Mouse (Mus musculus): ENCODE results near the gene Kbtbd4. TPM values are rescaled to one million over a fixed set of nuclear protein-coding genes. Genes with fewer than 3 reads are reported as not detected.

Gene Kbtbd4
- polyA plus RNA-seq, 1 experiment, result 29.1 TPM

- TF ChIP-seq CTCF (IDR thresholded peaks at IDR 0.05; ENCODE audit: borderline replicate concordance, control insufficient read depth, extremely low read depth, insufficient read depth, low read length, poor library complexity) (no peak), POLR2A (IDR thresholded peaks at IDR 0.05; ENCODE audit: control insufficient read depth, extremely low read depth, insufficient read depth, low read length, poor library complexity) (no peak)
- no peaks in the 10 kb centered on the region for H3K27me3 ChIP-seq (ENCODE audit: control insufficient read depth, insufficient read depth, low read length)
- 88% methylated on average over 1 of the region's 1 CpGs for WGBS
- H3K36me3 ChIP-seq (ENCODE audit: control insufficient read depth, insufficient read depth, low read length), result no peaks in the 10 kb centered on the region
- no peak overlapping the region for H3K4me3 ChIP-seq (ENCODE audit: control insufficient read depth, insufficient read depth, low read length)
- no peaks in the 10 kb centered on the region for H3K4me1 ChIP-seq (replicated peaks; ENCODE audit: control insufficient read depth, insufficient read depth, low read length)
- no peak overlapping the region for H3K27ac ChIP-seq (ENCODE audit: control insufficient read depth, insufficient read depth, low read length)
- DNase-seq, result no peak
These were observed 30.5 kb upstream of the Kbtbd4 start for GRCm38 (mm10) chr2:90874025-90874424.

GRCm38 (mm10) chr2:90875239-90875638, 29.3 kb upstream of the Kbtbd4 start:
- no peak for TF ChIP-seq CTCF (IDR thresholded peaks at IDR 0.05; ENCODE audit: borderline replicate concordance, control insufficient read depth, extremely low read depth, insufficient read depth, low read length, poor library complexity)
- TF ChIP-seq POLR2A (IDR thresholded peaks at IDR 0.05; ENCODE audit: control insufficient read depth, extremely low read depth, insufficient read depth, low read length, poor library complexity), result no peak
- no peaks in the 10 kb centered on the region for H3K36me3 ChIP-seq (ENCODE audit: control insufficient read depth, insufficient read depth, low read length)
- H3K4me3 ChIP-seq (ENCODE audit: control insufficient read depth, insufficient read depth, low read length), result no peak overlapping the region
- no peaks in the 10 kb centered on the region for H3K4me1 ChIP-seq (replicated peaks; ENCODE audit: control insufficient read depth, insufficient read depth, low read length)
- 55% methylated on average over 2 of the region's 2 CpGs for WGBS
- H3K27me3 ChIP-seq (ENCODE audit: control insufficient read depth, insufficient read depth, low read length), result 0 out of 2 replicates have a peak, but pooled peaks cover 2% of the 10 kb centered on the region
- DNase-seq, result no peak
- no peak overlapping the region for H3K27ac ChIP-seq (ENCODE audit: control insufficient read depth, insufficient read depth, low read length)

DNA sequence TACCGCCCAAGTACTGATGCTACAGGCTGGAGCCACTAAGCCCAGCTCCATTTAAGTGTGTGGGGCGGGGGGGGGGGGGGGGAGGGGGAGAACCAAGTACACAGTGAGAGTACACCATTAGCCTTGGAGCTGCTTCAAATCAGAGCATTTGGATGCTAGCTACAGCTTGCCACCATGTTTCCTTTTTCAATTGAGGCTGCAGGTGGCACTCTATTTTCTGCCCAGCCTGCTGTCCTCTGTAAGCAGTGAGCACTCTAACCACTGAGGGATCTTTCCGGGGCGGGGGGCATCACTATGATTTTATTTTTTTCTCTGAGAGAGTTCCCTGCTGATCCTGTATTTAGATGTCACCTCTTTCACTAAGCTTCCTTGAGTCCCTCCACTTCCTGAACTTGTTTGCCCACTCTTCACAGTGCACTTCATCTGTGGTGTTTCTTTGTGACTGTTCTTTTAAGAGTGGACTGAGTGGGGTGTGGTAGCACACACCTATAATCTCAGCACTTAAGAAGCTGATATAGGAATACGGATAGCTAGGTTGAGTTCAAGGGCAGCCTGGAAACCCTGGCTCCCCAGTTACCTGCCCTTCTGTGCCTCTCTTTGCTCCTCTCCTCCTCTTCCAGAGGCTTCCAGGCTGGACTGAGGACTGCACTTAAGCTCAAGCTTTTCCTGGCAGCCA, 26.8 kb upstream of the Kbtbd4 start:
- no peak overlapping the region for H3K4me3 ChIP-seq (ENCODE audit: control insufficient read depth, insufficient read depth, low read length)
- H3K36me3 ChIP-seq (ENCODE audit: control insufficient read depth, insufficient read depth, low read length), result no peaks in the 10 kb centered on the region
- TF ChIP-seq CTCF (IDR thresholded peaks at IDR 0.05; ENCODE audit: borderline replicate concordance, control insufficient read depth, extremely low read depth, insufficient read depth, low read length, poor library complexity), result no peak
- TF ChIP-seq POLR2A (IDR thresholded peaks at IDR 0.05; ENCODE audit: control insufficient read depth, extremely low read depth, insufficient read depth, low read length, poor library complexity), result no peak
- 0 out of 2 replicates have a peak, but pooled peaks cover 2% of the 10 kb centered on the region for H3K27me3 ChIP-seq (ENCODE audit: control insufficient read depth, insufficient read depth, low read length)
- 66% methylated on average over 5 of the region's 5 CpGs for WGBS
- no peaks in the 10 kb centered on the region for H3K4me1 ChIP-seq (replicated peaks; ENCODE audit: control insufficient read depth, insufficient read depth, low read length)
- DNase-seq, result no peak
- H3K27ac ChIP-seq (ENCODE audit: control insufficient read depth, insufficient read depth, low read length), result no peak overlapping the region

DNA sequence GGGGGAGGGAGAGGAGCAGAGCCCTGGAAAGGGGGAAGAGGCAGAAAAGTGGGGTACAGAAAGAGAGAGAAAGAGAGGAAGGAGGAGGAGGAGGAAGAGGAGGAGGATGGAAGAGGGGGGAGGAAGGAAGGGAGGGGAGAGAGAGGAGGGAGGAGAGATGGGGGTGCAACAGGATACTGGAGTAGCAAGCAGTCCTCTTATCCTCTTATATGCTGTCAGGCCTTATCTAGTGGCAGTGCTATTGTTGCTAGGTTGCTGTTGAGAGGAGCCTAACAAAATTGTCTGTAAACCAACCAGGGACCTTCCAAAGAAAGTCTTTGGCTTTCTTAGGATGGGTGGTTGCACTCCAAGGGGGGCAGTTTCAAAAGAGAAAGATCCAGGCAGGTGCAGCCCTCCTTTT, 25.1 kb upstream of the Kbtbd4 start:
- Histone ChIP-seq H3K4me3 (ENCODE audit: control insufficient read depth, insufficient read depth, low read length) (no peak overlapping the region), H3K27ac (ENCODE audit: control insufficient read depth, insufficient read depth, low read length) (no peak overlapping the region), H3K36me3 (ENCODE audit: control insufficient read depth, insufficient read depth, low read length) (no peaks in the 10 kb centered on the region), H3K27me3 (ENCODE audit: control insufficient read depth, insufficient read depth, low read length) (peaks cover 3% of the 10 kb centered on the region; the same call in 1 of the 2 replicates), H3K4me1 (replicated peaks; ENCODE audit: control insufficient read depth, insufficient read depth, low read length) (no peaks in the 10 kb centered on the region)
- DNase-seq, result no peak
- TF ChIP-seq POLR2A (IDR thresholded peaks at IDR 0.05; ENCODE audit: control insufficient read depth, extremely low read depth, insufficient read depth, low read length, poor library complexity) (no peak), CTCF (IDR thresholded peaks at IDR 0.05; ENCODE audit: borderline replicate concordance, control insufficient read depth, extremely low read depth, insufficient read depth, low read length, poor library complexity) (no peak)

DNA sequence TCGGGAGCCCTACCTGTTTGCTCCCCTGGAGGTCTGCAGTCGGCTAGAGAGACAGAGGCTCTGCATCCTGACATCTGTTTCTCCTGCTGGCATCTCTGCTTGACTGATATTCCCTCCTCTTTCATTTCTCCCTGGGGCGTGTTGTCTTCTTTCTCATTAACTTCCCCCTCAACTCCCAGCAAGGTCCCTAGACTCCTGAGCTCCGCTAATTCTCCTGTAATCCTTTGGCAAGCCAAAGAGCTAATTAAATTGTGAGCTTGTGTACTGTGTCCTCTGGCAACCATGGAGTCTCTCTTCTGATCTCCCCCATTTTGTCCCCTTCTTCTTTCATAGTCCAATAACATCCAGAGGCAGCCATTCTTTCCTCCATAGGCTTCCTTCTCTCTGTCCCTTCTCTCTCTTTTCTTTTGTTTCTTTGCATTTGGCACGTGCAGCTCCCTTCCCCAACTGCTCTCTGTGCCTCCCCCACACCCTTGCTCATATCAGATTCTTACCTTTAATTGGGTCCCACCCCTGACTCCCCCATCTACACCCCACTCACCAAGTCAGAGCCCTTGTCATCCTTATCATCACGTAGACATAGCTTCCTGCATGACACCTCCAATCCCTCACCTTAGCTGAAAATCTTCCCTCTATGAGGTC, 24.3 kb upstream of the Kbtbd4 start:
- 72% methylated on average over 6 of the region's 6 CpGs for WGBS
- Histone ChIP-seq H3K27me3 (ENCODE audit: control insufficient read depth, insufficient read depth, low read length) (peaks cover 7% of the 10 kb centered on the region; the same call in 1 of the 2 replicates), H3K4me1 (replicated peaks; ENCODE audit: control insufficient read depth, insufficient read depth, low read length) (no peaks in the 10 kb centered on the region), H3K36me3 (ENCODE audit: control insufficient read depth, insufficient read depth, low read length) (no peaks in the 10 kb centered on the region), H3K27ac (ENCODE audit: control insufficient read depth, insufficient read depth, low read length) (no peak overlapping the region), H3K4me3 (ENCODE audit: control insufficient read depth, insufficient read depth, low read length) (no peak overlapping the region)
- no peak for DNase-seq
- TF ChIP-seq CTCF (IDR thresholded peaks at IDR 0.05; ENCODE audit: borderline replicate concordance, control insufficient read depth, extremely low read depth, insufficient read depth, low read length, poor library complexity), result no peak

DNA sequence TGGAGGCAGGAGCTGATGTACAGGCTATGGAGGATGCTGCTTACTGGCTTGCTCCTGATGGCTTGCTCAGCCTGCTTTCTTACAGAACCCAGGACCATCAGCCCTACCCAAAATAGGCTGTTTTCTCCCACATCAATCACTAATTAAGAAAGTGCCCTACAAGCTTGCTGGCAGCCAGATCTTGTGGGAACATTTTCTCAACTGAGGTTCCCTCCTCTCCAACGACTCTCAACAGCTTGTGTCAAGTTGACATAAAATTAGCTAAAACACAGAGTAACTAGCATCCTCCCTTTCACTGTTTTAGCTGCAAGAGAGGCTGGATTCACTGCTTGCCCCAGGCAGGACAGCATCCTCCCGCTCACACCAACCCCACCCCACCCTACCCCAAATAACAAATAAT, 22.7 kb upstream of the Kbtbd4 start:
- DNase-seq, result no peak
- Histone ChIP-seq H3K27me3 (ENCODE audit: control insufficient read depth, insufficient read depth, low read length) (peaks cover 16% of the 10 kb centered on the region), H3K4me1 (replicated peaks; ENCODE audit: control insufficient read depth, insufficient read depth, low read length) (0 out of 2 replicates have a peak, but pooled peaks cover 2% of the 10 kb centered on the region), H3K36me3 (ENCODE audit: control insufficient read depth, insufficient read depth, low read length) (no peaks in the 10 kb centered on the region), H3K27ac (ENCODE audit: control insufficient read depth, insufficient read depth, low read length) (no peak overlapping the region), H3K4me3 (ENCODE audit: control insufficient read depth, insufficient read depth, low read length) (no peak overlapping the region)
- 87% methylated on average over 2 of the region's 2 CpGs for whole genome bisulfite sequencing
- no peak for TF ChIP-seq POLR2A (IDR thresholded peaks at IDR 0.05; ENCODE audit: control insufficient read depth, extremely low read depth, insufficient read depth, low read length, poor library complexity)
- no peak for TF ChIP-seq CTCF (IDR thresholded peaks at IDR 0.05; ENCODE audit: borderline replicate concordance, control insufficient read depth, extremely low read depth, insufficient read depth, low read length, poor library complexity)

Measured in thymus, adult 2 months (tissue).